Mouse (Mus musculus): ENCODE measurements around the gene Map1a.

The Map1a gene

DNA sequence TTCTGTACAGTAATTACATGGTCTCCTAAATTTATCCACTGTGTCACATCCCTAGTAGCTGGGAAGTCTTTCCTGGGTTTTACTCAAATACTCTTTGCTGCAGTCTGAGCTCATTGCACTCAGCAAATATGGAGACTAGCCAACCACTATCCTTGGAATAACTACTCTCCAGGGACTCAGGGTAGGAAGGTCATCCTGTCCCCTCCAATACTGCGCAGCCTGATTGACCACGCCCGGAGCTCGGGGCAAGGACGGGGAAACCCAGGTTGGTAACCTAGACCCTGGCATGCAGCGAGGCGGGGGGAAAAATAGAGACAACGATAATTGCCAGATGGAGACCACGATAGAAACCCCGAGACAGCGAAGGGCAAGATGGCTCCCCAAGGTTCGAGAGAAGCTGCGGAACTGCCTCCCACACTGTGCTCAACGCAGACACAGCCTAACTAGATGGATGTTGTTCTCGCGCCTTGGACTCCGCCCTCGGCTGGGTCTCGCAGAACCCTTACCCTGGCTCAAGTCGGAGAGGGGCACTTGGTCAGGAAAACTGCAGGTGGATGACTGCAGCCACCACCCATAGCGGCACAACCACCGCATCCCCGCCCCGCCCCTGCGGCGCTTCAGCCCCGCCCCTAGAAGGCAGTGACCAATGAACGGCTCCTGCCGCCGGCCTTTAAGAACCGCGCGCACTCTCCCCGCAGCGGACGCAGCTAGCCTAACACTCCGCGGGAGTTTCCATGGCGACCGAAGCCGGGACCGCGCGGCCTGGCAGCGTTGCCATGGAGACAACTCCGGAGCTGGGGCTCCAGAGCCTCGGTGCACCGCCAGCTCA lies at the start of gene Map1a:
Gene Map1a, plus strand, starts transcription at position 700 of the 829 bp plus-strand sequence.
- DNase-seq (ENCODE audit: low read depth): peak; percentile 95

DNA sequence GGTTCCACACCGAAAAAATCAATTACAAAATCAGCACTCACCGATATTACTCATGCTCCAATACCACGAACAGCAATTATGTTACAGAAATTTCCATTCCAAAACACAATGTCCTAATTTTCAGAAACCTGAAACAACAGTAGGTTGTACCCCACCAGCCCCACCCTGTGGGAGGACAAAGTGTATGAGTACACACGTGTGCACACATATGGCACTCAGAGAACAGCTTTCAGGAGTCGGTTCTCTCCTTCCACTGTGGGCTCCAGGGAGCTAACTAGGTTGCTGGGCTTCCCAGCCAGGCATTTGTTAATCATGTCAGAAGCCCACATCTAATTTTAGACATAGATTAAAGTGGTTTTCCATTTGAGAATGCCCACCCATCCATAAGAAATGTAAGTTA lies 45.3 kb upstream of the Map1a start:
- no peak for DNase-seq (ENCODE audit: low read depth)

DNA sequence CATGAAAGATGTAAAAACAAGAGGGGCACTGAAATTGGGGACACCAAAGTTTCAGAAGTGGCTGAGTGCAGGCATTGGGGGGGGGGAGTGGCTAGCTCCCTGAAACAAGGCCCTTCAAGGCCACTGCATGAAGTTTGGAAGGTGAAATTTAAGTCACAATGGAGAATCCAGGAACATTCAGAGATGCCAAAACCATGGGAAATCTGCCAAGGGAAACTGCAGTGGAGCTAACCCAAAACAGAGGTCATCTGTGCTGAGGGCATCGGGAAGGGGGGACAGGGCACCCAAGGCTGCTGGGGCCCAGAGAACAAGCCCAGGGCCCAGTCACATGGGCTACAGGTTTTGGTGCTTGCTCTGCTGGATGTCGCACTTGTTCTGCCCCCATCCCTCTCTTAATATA lies 39.6 kb upstream of the Map1a start:
- no peak for DNase-seq (ENCODE audit: low read depth)

DNA sequence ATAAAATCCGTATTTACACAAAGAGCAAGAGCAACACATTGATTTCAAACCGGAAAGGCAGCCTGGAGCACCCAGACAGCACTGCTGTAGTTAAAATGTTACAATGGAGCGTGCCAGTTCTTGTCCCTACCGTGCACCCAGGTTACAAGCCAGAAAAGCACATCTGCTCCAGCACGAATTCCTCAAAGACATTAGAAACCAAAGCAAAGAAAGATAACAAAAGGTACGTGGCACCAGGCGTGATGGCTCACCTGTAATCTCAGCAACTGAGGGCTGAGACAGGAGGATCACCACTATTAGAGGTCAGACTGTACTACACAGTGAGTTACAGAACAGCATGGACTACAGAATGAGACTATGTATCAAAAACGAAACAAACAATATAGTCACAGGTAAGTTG lies 21.0 kb upstream of the Map1a start:
- no peak for DNase-seq (ENCODE audit: low read depth)

DNA sequence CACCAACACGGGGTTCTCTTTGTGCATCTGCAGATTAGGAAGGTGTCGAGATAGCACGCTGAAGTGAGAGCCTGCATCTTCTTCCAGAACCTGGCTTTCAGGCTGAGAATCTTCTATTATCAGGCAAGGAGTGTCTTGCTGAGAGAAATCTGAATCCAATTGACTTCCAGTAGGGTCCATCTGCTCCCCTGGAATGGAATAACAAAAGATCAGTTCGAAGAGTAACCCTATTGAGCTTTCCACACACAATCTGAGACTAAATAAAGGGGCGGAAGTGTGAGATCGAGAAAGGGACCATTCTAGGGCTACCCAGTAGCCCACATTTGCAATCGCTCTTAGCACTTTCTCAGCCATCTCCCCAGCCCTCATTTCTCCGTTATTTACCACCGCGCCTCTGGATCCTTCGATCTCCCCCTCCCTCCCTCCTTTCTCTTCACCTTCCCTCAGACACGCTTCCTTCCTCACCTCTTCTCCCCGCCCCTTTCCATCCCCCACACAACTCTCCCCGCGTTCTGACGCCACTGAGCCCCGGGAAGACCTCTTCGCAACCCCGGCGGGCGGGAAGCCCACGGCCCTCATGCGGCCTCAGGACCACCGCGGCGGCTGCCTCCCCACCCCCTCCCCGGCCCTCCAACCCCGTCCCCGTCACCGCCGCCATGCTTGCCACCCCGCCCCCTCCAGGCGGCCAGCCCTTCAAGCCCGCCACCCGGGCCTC lies 18.7 kb upstream of the Map1a start:
- DNase-seq (ENCODE audit: low read depth): no peak

DNA sequence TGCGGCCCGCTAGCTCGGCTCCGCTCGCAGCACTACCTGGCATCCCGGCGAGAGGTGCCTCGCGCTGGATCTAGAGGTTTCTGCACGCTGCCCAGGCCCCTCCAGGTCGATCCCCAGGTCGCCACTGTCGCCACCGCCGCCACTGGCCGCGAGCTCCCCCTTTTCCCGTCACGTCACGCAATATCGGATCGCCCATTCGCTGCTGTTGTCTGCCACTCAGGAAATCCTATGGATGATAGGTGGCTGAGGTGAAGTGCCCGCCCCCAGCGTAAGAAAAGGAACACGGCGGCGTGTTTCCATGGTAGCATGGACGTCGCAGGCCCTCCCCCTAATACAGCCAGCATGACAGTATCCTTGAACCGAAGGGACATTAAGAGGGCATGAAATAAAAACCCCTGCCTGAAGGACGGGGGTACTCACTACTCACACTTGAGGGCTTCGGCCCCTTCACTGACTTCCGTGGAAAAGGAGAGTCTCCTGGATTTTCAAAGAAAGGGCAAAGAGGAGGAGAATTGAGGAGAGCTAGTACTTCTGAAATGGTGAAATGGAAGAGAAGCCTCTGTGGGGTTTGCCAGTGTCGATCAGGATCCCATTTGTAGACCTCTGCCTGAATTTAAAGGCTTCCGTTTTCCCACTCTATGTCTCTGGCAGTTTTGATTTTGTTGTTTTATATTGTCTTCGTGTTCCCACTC lies 18.0 kb upstream of the Map1a start, which contains the start of gene Trp53bp1:
Gene Trp53bp1, minus strand, starts transcription at position 172 of the 692 bp plus-strand sequence.
- DNase-seq (ENCODE audit: low read depth): peak; percentile 95

DNA sequence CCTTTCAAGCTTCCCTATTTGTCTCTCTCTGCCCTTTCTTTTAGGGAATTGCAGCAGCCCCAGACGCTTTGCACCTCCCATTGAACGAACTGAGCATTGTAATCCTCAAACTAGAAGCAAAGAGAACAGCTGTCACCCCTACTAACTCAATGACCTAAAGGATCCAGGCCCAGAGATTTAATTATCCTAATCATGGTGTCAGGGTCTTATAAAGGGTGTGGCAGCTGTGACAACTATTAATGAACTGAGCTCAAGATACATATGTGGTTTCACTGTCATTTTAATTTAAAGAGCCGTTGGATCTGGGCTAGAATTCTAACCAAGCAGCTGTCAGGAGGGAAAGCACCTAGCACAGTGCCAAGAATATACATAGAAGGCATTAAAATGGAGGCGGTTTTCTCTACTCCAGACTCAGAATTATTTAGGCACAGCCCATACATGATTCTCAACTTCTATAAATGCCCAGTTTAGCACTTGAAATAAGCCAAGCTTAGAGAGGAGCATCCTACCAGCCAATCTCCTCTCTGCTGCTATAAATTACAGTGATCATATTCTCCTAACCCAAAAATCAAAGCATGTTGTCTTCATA lies 17.4 kb upstream of the Map1a start:
- no peak for DNase-seq (ENCODE audit: low read depth)

DNA sequence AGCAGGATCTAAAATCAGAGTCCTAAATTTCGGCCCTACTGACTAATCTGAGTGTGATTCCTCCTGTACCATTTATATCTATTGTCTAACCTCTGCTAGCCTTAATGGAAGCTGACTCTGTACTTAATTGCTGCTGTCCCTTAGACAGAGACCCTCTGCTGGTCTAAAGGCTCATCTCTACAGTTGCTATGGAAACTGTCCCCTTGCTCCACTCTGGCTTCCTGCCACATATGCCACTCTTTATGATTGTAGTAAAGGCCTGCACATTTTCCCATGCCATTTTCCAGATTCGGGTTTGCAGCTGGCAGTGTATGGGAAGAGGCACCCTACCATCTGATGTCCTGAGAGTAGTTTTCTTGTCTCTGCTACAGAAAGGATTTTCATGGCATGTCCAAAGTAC lies 1.6 kb upstream of the Map1a start:
- DNase-seq (ENCODE audit: low read depth): no peak

DNA sequence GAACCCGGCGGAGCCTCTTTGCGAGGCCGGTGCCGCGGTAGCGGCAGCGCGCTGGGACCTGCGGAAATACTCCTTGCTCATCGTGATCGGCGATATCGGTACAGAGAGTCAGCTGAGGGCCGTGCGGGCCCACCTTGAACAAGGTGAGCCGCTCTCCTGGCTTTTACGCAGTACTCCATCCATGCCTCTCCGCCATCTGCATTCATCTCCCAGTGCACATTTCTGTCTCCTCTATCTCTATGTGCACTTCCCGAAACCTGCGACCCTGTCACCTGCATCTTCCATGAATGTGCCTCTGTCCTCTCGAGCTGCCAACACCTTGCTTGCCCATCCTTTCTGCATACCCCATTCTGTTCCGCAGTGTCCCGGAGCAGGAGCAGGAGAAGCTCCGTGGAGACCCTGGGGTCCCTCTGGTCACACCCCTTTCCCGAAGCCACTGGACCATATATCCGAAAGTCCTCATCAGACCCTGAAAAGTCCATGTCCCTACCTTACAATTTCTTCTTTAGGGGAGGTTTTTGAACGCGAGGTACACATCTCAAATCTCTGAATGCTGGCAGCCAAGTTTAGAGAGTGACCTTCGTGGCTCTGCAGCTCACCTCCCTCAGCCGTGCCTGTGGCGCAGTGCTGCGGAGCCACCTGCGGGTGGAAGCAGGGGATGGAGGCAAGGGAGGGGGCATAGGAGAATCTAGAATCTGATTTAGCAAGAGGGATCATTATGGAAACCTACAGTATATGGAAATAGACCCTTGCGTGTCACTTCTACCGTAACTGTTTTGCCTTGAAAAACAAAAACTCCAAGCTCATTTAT lies 535 bp downstream of the Map1a start:
- DNase-seq (ENCODE audit: low read depth): peak; percentile 35

DNA sequence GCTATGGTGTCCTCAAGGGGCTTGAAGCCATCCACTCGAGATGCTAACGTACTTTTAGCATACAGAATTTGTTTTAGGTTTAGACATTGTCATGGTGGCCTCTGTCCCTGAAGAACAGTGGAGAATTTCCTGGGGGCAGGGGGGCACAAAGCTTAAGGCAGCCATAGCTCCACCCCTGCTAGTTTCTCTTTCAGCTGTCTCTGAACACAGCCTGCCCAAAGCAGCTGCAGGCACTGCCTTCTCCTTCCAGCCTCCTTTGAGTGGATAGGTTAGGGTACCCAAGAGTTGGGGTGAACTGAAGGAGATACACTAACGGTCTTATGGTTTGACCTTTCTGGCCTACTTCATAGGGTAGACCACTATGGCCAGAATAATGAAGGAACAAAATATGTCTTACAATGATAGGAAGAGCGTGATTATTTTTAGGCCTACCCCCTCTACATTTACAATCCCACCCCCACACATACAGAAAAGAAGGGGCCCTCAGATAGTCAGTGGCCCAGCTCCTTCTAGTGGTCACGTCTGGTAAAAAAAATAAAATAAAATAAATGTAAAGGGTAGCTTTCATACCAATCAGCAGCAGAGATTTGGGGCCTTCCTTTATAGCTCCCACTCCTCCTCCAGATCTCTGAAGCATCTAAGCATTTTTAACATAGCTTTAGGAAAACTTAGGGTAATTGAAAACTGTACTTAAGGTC lies 3.1 kb downstream of the Map1a start:
- no peak for DNase-seq (ENCODE audit: low read depth)

DNA sequence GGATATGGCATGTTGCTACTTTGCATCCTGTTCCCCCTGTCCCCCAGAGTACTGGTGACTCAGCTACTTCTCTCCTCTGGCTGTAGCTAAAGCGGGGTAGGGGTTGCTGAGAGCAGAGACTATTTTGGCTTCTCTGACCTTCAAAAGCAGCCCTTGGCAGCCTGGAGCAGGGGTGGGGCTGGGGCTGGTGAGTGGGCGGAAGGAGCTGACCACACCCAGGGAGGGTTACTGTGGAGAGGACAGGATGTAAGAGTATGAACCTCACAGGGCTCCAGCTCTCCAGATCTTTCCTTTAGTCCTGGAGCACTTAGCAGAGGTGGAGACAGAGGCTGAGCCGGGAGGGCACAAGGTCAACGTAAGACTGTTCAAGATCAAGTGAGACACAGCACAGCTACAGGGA lies 4.8 kb downstream of the Map1a start:
- DNase-seq (ENCODE audit: low read depth): peak; percentile 25

DNA sequence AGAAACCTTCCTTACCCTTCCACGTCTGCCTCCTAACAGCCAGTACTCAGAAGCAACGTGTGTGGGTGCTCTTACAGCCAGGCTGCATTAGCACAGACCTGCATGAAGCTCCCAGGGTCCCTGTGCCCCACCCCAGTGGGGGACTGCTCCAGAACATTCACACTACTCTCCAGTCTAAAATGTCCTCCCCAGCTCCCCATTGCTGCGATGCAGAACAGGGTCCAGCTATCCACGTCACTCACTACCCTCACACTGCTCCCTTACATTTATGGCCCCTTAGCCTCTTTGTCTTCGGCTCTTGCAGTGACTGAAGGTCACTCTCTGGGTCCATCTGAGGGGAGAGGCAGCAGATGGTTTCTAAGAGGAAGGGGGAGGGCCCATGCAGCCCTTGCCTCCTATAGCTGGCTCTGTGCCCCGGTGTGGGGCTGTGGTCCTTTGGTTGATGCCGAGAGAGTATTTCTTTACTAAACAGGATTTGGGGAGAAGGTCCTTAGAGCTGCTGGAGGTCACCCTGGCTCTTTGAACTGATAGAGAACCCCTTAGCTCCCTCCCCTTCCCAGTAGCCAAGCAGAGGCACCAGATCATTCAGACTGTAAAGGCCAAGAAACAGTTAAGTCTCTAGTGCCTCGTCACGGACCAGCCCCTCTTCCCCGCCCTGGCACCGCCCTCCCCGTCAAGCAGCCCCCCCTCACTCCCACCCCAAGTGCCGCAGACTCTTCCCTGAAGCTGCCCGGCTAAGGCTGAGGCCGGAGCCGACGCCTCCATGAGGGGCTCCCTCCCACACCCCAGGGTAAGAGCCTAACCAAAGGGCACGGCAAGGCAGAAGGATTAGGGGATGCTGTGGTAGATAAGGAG lies 5.6 kb downstream of the Map1a start:
- DNase-seq (ENCODE audit: low read depth): no peak

DNA sequence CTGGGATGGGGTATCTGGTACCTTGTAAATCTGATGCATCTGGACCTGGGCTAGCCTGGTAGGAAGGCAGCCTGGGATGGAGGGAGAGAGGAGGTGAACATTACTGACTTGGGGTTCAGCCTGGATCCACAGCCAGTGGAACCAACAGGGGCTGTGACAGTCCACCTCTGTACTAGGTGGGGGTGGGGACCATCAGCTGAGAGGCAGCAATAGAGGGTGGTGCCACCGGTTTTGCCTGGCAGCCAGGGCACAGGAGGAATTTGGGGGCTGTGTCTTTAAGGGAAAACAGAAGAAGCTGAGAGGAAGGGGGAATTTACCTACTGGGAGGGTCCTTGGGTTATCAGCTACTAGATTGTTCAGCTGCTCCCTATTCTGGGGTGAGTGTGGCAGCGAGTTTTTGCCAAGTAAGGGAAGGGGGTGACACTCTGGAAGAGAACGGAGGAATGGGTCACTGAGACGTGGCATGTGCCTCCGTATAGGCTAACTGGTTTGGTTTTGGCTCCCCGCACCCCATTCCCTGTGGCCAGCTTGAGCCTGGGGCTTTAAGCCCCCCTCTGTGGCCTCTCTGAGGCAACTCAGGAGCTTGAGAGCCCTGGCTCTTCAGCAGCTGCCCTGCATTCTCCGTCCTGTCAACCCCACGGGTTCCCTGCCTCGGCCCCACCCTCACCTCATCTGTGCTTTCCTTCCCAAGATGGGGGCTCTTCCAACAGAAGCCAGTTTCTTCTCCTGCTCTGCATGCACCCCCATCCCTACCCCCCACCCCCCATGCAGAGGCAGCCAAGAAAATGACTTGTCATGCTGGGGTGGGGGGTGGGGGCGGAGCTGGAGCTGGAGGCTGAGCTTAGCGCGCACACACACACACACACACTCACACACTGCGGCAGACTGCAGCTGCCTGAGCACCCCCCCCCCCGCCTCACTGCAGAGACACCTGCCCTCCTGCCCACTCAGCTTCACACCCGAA lies 6.5 kb downstream of the Map1a start:
- DNase-seq (ENCODE audit: low read depth): peak; percentile 45

DNA sequence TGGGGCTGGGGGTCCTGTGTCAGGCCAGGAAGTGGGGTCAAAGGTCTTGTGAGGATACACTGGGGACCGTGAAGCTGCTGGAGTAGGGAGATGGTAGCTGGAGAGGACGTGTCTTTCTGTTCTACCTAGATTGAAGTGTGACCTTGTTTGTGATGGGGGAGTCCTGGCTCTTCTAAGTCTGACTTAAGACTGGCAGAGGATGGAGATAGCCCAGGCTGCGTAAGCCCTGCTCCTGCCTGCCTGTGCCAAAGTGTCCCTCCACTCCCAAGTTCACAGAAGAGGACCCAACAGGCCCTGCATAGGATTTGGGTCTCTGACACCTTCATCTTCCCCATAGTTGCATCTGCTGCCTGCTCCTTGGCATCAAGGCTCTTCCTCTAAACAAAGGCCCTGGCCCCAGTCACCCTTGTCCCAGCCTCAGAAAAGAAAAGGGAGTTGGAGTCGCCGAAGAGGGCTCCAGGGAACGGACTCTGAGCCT lies 7.4 kb downstream of the Map1a start:
- DNase-seq (ENCODE audit: low read depth): no peak

DNA sequence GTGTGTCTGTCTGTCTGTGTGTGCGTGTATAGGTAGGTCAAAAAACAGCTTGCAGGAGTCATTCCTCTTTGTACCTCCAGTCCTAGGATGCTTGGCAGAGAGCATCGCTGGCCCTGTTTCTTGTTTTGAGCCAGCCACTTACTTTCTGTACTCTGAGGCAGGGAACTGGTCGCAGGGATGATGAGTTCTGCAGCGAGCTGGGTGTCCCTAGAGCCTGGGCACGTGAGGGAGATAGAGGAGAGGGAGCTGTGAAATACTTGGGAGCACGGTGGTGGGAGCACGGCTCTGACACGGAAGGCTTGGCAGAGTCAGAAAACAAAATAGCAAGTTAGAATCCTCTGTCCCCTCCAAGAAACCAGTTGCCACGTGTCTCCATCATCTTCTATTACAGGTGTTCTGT lies 8.3 kb downstream of the Map1a start:
- no peak for DNase-seq (ENCODE audit: low read depth)

DNA sequence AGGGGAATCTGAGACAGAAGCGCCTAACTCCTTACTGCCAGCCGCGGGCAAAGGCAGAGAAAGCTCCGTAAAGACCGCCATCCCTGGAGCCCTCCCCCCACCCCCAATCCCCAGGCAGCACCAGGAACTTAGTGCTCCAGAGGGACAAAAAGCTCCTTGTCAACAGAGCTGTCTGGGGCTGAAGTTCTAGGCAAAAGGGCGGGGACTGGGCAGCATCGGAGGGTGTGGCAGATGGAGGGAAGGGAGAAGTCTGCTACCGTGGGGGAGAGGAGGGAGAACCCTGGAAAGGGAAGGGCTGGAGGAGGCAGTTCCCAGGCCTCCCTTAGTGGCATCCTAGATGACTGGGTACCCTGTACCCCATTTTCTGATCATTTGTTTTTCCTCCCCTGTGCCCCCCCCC lies 8.7 kb downstream of the Map1a start:
- no peak for DNase-seq (ENCODE audit: low read depth)

DNA sequence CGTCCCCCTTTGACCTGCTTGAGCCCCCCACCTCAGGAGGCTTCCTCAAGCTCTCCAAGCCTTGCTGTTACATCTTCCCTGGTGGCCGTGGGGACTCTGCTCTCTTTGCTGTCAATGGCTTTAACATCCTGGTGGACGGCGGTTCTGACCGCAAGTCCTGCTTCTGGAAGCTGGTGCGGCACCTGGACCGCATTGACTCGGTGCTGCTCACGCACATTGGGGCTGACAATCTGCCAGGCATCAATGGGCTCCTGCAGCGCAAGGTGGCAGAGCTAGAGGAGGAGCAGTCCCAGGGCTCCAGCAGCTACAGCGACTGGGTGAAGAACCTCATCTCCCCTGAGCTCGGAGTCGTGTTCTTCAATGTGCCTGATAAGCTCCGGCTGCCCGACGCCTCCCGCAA lies 10.1 kb downstream of the Map1a start:
- no peak for DNase-seq (ENCODE audit: low read depth)

DNA sequence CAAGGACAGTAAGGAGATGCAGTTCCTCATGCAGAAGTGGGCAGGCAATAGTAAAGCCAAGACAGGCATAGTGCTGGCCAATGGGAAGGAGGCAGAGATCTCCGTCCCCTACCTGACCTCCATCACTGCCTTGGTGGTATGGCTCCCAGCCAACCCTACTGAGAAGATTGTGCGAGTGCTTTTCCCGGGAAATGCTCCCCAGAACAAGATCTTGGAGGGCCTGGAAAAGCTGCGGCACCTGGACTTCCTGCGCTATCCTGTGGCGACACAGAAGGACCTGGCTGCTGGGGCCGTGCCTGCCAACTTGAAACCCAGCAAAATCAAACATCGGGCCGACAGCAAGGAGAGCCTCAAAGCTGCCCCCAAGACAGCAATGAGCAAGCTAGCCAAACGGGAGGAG lies 10.6 kb downstream of the Map1a start:
- no peak for DNase-seq (ENCODE audit: low read depth)

DNA sequence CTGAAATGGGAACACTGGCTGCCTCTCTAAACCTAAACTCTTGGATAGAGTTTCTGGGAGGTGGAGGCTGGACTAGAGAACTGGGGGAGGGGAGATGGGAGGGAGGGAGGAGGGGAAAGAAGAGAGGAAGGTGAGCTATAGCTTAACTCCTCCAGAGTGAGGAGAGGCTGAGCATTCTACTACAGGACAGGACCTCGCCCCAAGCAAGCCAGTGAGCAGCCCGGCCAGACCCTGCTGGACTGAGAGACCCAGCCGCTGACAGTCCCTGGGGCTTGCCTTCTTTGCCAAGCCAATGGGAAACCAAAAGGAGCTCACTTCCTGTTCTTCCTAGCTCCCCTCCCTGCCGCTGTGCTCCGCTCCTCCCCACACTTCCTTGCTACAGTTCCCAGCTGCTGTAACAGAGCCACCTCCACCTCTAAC lies 19.6 kb downstream of the Map1a start:
- no peak for DNase-seq (ENCODE audit: low read depth)

All from naive thymus-derived CD4-positive, alpha-beta T cell, adult 2 months (primary cell).